Mouse (Mus musculus) inflammation-experienced regulatory T-cells, adult 6 months (primary cell): Measurements from ENCODE around the gene Abhd15. TPM values are rescaled to one million over a fixed set of nuclear protein-coding genes. Genes with fewer than 3 reads are reported as not detected.
"Not testable (repeated sequence)": the region's sequence is repeated elsewhere in the genome, so short reads cannot be mapped to it uniquely, and the experiment has no call there.

ENCODE experiments used
- ATAC-seq: one replicate; pipeline ENCODE4 v1.8.0; 2017
- polyA plus RNA-seq, 3 experiments: library from polyadenylated mRNA; unstranded; fragments of 100-300 nt; shearing (Covaris generic); gene quantifications; one replicate each; pipeline ENCODE4 v1.2.1; 2017

Abhd15 gene
- polyA plus RNA-seq, 3 experiments from 2014 or later = 0.88 to 3.8 (median 3.5) TPM

GRCm38 (mm10) chr11:77512891-77513810, 1.8 kb upstream of the Abhd15 start:
- ATAC-seq = peak; percentile 75

DNA sequence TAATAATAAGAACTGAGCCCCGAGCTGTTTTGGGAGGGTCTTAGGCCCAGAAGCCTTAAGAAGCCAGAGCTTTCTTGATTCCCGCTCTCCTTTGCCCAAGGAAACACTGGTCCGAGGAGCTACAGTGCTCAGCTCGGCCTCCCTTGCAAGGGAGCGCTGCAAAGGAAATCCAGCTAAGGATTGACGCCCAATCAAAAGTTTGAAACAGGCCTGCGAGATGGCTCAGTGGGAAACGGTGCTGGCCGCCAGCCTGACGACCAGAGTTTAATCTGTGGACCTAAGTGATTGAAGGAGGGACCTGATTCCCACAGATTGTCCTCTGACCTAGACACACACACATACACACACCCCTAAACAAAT, 1.1 kb upstream of the Abhd15 start:
- no peak for ATAC-seq

GRCm38 (mm10) chr11:77514281-77514831, 565 bp upstream of the Abhd15 start:
- no peak for ATAC-seq

- ATAC-seq = no peak
Observed at GRCm38 (mm10) chr11:77515637-77516552, 974 bp downstream of the Abhd15 start, which contains the start of gene Trp53i13. TSS of gene Trp53i13 (minus strand) at chr11:77515980.

- ATAC-seq = no peak
Observed at GRCm38 (mm10) chr11:77516553-77517425, 1.9 kb downstream of the Abhd15 start.

DNA sequence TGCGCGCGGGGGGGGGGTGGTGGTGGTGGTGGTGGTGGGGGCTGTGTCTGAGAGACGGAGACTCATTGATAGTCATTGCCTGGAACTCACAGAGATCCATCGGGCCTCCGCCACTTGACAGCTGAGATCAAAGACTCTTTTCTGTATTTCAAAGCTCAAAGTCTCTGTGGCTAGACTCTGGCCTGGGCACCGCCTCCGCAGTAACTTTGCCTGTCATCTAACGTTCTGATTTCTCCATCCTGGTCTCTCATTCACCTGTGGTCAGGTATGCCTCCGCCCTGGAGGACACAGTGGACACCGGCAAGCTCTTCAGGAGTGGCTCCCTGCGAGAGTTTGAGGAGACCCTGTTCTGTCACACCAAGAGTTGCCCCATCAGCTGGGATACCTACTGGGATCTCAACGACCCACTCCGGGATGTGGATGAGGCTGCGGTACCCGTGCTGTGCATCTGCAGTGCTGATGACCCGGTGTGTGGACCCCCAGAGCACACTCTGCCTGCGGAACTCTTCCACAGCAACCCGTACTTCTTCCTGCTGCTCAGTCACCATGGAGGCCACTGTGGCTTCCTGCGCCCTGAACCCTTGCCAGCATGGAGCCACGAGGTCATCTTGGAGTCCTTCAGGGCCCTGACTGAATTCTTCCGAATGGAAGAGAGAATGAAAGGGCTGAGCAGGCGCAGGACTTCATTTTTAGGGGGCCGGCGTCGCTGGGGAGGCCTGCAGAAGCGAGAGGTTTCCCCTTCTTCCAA, 3.3 kb downstream of the Abhd15 start:
- ATAC-seq = no peak

DNA sequence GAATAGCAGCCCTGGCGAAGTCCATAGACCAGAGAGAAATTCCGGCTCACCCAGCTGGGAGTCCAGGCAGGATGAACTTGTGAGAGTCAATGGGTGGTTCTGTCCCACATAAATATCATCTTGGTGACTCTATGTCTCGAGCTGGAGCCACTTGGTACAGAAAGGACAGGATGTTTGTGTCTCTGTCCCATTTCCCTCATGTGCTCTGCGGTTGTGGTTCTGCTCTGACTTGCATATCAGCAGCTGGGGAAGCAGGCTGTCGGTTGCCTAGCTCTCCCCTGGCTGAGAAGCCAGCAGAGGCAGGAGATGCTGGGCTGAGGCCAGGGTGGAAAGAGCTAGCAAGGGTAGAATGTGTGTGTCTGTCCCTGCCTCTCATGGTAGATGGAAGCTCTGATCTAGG, 4.1 kb downstream of the Abhd15 start, which contains the start of gene Gm10392:
Gm10392 (minus strand) TSS at position 156 of the 400 bp plus-strand sequence.
- ATAC-seq = peak; percentile 85

DNA sequence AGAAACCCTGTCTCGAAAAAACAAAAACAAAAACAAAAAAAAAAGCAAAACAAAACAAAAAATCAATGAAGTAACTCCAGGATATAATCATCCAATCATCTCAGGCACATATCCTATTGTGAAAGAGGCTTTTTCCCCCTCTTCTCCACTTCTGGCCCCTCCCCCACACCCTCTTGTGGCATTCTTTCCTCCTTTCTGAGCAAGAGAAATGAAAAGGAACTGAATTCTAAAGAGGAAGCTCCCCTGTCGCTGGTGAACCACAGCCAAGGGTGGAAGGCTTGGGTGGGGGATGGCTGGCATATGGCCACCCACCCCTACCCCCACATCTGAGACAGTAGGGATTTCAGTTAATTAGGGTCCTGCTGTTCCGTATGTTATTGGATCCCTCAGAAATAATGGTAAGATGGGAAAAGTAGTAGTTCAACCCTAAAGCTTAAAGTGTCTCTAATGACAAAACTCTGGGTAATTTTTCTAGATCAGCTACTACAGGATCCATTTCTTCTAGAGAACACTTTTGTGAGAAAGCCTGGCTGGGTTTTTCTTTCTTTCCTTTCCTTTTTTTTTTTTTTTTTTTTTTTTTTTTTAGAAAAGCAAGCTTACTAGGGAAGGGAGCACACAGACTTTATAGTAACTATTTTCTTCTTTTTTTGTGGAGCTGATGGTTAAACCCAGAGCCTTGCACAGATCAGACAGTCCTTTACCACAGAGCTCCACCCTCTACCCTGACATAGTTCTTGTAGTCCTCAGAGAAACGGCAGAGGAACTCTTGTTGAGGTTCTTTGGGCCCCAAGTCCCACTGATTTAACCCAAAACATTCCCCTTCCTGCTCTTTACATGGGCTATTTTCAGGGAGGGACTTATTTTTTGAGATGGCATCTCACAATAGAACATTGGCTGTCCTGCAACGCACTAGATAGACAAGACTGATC, 5.9 kb downstream of the Abhd15 start:
- ATAC-seq = no peak

DNA sequence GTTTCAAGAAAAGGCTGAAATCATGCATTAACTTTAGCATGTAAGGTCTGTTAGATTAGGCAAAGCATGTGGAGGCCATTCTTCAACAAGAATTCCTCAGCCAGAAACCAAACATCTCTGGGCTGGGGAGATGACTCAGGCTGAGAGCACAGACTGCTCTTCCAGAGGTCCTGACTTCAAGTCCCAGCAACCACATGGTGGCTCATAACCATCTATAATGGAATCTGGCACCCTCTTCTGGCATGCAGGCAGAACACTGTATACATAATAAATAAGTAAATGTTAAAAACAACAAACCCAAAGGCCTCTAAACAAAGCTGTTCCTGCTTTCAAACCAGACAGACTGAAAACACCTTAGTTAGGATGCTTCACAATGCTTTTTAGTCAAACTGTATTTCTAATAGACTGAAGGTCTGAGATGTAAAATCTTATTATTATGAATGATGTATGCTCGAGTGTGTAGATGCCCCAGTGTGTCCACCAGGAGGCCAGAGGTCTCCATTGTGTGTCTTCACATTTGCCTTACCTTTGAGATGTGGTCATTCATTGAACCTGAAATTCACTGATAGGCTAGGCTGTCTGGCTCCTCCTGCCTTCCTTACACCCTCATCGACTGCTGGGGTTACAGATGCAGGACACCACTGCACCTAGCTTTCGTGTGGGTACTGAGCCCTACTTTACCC, 11.0 kb downstream of the Abhd15 start:
- ATAC-seq = no peak

DNA sequence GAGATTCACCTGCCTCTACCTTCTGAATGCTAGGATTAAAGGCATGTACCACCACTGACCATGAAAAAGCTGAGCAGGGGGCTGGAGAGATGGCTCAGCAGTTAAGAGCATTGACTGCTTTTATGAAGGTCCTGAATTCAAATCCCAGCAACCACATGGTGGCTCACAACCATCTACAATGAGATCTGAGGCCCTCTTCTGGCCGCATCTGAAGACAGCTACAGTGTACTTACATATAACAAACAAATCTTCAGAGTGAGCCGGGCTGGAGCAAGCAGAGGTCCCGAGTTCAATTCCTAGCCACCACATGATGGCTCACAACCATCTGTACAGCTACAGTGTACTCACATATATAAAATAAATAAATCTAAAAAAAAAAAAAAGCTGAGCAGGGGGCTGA, 13.5 kb downstream of the Abhd15 start:
- not testable (repeated sequence) for ATAC-seq

- no peak for ATAC-seq
Observed at GRCm38 (mm10) chr11:77529644-77530043, 14.7 kb downstream of the Abhd15 start.

- no peak for ATAC-seq
Observed at GRCm38 (mm10) chr11:77530862-77531261, 15.9 kb downstream of the Abhd15 start.

DNA sequence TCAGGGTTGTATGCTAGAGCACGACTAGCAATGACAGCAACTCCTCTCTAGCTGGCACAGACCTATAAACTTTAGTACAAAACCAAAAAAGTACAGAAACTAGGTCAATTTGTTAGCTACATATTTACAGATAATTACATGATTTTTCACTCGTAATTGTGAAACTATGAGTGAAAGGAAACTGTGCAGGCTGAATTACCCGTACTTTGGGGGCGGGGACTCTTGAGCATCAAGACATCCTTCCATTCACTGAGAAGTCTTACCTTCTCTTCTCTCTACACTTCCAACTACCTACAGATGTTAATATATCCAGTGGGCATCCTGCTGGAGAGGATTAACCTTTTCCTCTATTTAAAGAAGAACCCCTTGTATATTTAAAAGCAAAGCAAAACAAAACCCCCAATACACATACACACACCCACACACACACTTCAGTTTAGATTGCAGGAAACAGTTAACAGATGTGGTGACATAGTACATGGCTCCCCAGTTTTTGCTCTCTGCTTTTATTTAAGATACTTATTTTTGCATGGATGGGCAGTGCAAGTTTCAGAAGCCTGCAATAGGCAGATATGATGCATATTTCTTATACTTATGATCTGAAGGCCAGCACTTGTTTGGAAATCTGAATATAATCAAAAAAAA, 17.4 kb downstream of the Abhd15 start:
- peak; percentile 72 for ATAC-seq

- no peak for ATAC-seq
Observed at GRCm38 (mm10) chr11:77545261-77545660, 30.3 kb downstream of the Abhd15 start.

DNA sequence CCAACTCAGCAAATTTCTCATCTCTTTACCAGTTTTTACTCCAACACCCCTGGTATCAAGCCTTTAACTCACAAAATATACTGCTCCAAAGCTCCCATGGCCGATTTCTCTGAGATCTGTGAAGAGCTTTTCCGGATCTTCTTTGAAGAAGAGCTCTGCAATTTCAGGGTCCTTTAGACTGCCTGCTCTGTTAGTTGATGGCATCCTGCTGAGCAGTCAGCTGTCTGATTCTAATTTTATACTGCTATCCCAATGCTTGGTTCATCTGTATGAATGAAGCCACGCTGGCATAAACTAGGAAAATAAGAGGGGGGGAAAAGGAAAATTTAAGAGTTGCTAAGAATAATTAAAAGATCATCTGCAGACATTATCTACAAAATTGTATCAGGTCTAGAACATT, 70.3 kb downstream of the Abhd15 start:
- no peak for ATAC-seq
